Mouse (Mus musculus): ENCODE measurements at regions not wholly inside any gene's neighbourhood (a gene's known extent, or its start where the extent isn't known, plus 50 kb on each side); places are given as distances from the start of the nearest gene placed in this dataset.

DNA sequence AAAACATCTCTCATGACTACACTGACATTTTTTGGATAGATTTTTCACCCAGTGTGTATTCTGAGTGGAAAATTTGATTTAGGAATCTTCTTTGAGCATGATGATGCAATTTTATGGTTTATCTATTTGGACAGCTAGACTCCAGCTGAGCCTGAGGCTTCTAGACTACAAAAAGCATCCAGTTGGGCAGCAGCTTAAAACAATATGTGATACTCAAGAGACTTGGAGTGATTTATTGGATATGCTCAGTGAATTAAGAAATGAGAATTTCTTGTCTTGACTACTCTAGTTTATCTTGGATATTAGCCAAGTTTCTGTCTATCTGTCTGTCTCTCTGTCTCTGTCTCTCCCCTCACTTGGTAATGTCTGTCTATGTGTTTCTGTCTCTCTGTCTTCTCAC is 228.4 kb downstream of the Csl start:
- ATAC-seq (ENCODE audit: low TSS enrichment) = no peak

GRCm38 (mm10) chr10:99531556-99531955 is 227.9 kb downstream of the Csl start:
- ATAC-seq (ENCODE audit: low TSS enrichment) = no peak

DNA sequence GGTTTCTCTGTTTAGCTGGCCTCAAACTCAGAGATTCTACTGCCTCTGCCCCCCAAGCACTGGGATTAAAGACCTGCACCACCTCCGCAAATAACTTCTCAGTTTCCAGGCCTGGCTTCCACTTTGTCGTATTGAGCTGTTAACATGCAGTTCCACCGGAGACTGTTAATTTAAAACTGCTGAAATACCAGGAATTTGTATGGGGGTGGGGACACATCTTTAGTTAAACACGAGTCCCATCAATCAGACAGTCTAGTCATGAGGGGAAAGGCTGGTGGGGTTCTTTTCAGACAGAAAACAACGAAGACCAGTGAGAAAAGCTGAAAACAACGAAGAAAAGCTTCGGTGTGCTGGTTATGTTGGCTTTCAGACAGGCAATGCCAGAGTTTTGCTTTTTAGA is 227.5 kb downstream of the Csl start:
- ATAC-seq (ENCODE audit: low TSS enrichment) = no peak

DNA sequence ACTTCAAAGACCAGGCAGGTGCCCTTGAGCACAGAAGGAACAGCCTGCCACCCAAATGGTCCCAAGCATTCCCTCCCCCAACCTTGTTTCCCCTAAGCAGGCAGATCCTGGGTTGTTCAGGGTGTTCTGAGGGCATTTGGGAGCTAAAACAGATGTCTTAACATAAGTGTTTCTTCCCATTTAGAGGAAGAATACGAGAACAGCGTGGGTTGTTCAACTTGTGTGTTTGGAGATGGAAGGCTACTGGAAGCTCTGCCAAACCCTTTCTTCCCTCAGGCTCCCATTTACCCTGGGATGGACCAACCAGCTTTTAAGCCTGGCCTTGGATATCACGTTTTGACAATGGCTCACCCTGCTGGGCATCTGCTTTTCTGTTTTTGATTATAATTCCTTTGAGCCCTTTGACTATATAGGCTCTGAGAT is 226.8 kb downstream of the Csl start:
- peak; percentile 86 for ATAC-seq (ENCODE audit: low TSS enrichment)

DNA sequence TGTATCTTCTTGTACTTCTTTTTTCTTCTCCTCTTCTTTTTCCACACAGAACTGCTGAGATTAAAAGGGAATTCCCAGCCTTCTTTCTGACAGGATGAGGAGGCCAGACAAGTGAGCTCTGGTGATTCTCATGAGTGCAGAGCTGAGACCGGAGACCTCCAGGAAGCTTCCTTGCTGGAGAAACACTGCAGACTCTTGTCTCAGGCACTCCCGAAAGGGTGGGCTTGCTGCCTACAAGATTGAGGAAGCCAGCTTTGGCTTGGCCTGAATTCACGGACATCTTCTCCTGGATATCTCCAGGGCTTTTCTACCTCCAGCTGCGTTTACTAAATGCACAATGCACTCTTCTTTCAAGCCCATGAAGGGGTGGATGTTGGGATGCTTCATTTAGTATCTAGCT is 226.0 kb downstream of the Csl start:
- no peak for ATAC-seq (ENCODE audit: low TSS enrichment)

DNA sequence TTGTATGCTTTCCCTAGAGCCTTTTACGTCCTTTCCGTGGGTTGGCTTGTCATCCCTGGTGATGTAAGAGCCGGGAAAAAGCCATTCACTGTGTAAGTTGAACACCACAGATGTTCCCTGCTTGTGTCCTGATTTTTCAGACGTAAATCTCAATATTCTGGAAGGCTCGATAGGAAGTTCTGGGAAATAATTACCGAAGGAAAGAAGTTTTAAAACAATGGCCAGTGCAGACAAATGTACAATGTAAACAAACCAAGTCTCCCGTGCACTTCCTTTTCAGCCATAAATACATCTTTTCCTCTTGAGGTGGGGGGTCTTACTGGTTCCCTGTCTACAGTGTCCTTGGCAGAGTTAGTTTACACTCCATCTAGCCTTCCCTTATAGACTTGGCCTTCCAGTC is 225.2 kb downstream of the Csl start:
- peak; percentile 39; the same call in 1 of the 2 replicates for ATAC-seq (ENCODE audit: low TSS enrichment)

DNA sequence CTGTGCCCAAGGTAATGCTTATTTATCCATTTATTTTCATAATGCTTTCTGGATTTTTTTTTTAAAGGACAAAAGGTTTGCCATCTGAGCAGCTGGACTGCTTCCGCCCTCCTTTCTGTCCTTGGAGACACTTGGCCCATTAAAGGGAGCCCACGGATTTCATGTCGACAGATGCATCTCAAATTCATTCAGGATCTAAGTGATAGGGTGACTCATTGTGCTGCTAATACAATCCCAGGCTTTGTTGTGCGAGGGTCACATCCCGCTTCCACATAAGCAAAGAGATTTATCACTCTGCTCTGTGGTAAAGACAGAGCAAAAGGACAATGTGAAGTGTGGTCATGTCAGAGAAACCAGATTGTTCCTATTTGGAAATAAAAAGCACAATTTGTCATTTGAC is 220.8 kb downstream of the Csl start:
- no peak for ATAC-seq (ENCODE audit: low TSS enrichment)

DNA sequence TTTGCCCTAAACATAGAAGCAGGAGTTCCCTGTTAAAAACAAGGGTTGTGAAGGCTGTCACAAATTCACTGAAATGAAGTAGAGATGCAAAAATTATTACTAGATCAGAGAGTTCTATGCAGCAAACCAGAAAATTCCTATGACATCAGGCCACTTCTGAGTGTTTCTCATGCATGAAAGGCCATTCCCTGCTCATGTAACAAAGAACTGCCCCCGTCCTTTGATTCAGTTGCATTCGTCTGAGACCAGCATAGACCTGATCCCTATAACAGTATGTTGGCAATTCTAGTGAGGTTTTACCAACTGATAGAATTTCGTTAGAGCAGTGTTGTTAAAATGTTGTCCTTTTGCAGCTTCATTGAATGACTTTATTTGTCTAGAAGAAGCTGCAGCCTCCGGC is 207.1 kb downstream of the Csl start:
- peak; percentile 22; the same call in 1 of the 2 replicates for ATAC-seq (ENCODE audit: low TSS enrichment)

DNA sequence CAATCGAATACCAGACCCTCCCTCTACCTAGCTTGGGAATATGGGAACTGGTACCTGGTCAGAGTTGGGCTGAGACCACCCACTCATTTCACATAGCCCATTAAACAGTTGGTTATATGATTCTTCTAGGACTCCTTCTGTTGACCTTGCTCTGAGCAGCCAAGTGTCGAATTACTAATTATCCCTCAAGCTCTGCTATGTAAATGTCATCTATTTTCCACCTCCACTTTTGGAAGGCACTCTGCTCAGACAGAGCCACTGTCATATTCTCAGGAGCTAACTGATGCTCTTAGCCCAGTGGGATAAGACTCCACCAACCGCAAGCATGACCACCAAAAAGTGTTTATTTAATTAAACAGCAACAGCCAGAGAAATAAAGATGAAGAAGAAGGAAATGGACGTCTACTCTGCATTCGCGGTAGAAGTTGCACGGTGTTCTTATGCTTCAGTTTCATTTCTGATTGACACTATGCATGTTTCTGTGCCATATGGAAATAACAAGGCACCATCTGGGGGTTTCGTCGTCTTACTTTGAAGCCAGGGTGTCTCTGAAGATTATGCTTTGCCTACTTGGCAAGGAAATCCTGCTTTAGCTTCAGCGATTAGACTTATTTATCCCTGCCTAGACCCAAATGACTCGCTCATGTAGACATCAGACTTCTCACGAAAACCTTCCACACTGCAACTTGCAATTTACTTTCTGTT is 206.5 kb downstream of the Csl start:
- peak; percentile 95 for ATAC-seq (ENCODE audit: low TSS enrichment)

DNA sequence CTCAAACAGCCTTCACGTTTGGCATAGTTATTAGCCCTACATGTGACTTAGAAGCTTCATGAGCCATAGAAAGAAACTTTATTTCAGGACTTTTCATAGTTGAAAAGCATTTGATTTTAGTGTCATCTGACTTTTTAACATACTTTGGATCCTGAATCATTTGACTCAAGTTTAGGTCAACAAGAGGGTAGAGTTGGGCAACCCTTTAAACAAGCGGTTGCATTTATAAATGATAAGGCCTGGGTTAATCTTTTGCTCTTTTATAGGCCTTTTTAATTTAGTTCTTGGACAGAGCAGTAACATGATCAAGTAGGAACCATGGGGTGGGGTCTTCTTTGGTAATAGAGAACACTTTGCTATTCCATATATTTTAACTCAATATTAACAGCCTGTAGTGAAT is 204.4 kb downstream of the Csl start:
- ATAC-seq (ENCODE audit: low TSS enrichment) = no peak

- no peak for ATAC-seq (ENCODE audit: low TSS enrichment)
Observed at GRCm38 (mm10) chr10:99555658-99556352, 203.7 kb downstream of the Csl start.

DNA sequence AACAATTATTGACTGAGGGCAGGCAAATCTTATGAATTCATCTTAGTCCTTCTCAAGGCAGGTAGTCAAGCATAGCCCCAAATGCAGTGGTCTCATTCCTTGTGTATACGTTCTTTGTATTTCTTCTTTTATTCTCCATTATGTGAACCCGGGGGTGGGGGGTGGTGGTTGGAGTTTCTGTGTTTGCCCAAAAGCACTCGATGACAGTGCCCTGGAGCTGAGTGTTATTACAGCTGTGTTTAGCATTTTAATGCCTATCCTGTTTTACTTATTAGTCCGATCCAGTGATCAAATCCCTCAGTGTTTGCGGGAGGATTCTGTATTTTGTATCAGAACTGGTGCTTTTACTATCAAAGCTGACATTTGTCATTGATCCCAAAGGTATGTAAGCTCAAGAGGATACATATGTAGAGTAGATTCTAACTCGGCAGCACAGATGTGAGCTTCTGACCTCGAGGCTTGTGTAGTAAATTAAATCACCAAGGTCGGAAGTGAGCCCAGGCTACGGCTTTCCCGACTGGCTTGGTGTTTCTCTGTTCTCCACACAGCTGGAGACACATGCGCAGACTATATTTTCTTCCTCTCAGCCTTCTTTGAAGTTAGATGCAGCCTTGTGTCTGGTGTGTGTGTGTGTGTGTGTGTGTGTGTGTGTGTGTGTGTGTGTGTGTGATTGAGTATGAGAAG is 203.0 kb downstream of the Csl start:
- ATAC-seq (ENCODE audit: low TSS enrichment) = no peak

GRCm38 (mm10) chr10:99558656-99559055 is 200.8 kb downstream of the Csl start:
- no peak for ATAC-seq (ENCODE audit: low TSS enrichment)

GRCm38 (mm10) chr10:99561166-99561818 is 198.2 kb downstream of the Csl start:
- peak; percentile 92 for ATAC-seq (ENCODE audit: low TSS enrichment)

DNA sequence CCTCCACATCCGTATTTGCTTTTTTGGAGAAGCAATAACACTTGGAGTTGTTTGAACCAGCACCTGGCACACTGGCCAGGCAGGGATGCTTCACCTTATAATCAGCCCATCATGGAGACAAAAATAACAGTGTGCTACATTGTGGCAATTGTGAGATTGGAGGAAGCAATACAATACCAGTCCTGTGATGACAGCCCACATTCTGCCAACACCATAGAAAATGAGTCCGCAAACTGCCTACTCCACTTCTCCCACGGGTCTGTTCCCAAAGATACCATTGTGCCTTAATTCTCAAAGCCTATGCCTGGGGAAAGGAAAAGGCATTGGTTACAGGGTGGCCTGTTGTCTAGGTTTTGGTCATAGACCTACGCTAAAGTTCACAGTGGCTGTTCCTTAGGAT is 194.9 kb downstream of the Csl start:
- peak; percentile 53; the same call in 1 of the 2 replicates for ATAC-seq (ENCODE audit: low TSS enrichment)

DNA sequence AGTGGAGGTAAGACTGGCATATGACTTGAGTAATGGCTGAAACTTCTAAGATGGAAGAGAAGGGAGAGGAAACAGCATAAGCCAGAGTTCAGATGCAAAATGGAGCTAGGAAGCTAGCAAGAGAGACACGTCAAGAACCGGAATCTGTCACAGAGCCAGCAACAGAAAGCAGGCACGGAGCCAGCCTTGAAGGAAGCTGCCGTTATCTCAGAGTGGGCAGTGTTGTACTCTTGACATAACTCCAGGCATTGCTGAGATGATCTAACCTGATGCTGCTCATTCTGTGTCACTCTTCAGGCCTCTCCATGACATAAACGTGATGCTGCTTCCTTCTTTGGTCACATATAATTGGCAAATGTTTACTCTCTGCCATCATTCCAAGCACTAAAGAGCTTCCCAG is 191.0 kb downstream of the Csl start:
- no peak for ATAC-seq (ENCODE audit: low TSS enrichment)

GRCm38 (mm10) chr10:99570190-99570589 is 189.3 kb downstream of the Csl start:
- peak; percentile 72 for ATAC-seq (ENCODE audit: low TSS enrichment)

DNA sequence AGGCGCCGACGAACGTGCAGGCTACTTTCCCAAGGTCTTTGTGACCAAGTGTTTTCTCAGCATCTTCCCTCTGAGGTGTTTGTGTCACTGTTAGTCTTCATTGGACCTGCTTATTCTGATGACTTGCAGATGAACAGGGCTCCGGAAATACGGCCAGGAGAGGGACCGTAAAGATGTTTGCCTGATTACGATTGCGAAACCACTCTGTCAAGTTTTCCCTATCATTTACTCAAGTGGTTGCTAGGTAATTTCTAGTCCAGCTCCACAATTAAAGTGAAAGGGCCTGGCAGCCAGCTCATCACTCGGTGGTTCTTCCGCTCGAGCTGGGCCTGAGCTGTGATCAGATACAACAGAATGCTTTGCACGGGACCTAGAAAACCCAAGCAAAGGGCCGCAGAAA is 185.5 kb downstream of the Csl start:
- ATAC-seq (ENCODE audit: low TSS enrichment) = no peak

DNA sequence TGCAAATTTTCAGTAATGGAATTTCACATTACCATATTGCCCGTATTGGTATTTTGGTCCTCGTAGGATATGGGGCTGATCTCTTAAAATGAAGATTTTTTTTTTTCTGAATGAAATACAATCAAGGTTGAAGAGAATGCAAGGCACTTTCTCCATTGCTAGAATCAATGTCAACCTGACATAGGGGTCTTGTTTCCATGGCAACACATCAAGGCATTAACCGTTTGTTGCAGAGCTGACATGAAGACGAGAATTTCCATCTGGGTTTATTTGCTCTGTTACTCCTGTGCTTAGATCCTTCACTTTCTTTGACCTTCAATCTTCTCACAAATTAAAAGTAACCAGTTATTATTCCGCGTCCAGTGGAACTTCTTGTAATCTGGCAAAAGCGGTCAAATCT is 184.2 kb downstream of the Csl start:
- no peak for ATAC-seq (ENCODE audit: low TSS enrichment)

DNA sequence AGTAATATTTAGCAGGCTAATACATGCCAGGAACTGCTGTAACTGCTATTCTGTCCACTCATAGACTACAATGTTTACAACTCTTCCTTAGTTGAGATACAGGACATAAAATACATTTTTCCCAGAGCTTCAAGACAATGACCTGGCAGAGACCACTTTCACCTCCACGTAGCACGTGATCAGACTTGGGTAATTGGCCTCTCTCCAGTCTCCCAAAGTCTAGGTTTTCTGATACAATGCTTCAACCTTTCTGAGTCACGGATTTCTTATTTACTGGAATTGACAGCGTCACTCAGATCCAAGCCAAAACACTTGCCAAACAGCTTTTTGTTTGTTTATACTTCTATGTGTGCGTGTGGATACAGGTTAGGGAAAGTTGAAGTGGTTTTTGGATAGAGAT is 183.2 kb downstream of the Csl start:
- ATAC-seq (ENCODE audit: low TSS enrichment) = no peak

- peak; percentile 89 for ATAC-seq (ENCODE audit: low TSS enrichment)
Observed at GRCm38 (mm10) chr10:99577041-99577681, 182.3 kb downstream of the Csl start.

DNA sequence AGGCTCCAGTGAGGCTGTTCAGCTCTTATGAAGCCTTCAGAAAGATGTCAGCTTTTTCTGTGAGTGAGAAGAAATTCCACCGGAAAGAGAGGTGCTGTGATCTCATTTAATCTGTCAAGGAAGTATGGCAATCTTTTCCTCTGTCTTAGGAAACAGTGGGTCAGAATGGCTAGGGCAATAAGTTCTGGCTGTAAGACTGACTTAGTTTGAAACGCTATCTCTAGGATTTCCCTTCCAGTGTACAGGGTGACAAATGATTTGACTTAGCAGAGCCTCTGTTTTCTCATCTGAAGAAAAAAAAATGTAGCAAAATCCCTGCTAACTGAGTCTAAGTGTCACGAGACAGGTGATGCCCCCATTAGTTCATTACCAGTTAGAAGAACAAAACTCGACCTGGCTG is 181.1 kb downstream of the Csl start:
- no peak for ATAC-seq (ENCODE audit: low TSS enrichment)
